Mouse (Mus musculus): ENCODE data around the gene Hp1bp3.

The Hp1bp3 gene

GRCm38 (mm10) chr4:138223623-138224022, 7.5 kb downstream of the Hp1bp3 start:
- no peak for DNase-seq

DNA sequence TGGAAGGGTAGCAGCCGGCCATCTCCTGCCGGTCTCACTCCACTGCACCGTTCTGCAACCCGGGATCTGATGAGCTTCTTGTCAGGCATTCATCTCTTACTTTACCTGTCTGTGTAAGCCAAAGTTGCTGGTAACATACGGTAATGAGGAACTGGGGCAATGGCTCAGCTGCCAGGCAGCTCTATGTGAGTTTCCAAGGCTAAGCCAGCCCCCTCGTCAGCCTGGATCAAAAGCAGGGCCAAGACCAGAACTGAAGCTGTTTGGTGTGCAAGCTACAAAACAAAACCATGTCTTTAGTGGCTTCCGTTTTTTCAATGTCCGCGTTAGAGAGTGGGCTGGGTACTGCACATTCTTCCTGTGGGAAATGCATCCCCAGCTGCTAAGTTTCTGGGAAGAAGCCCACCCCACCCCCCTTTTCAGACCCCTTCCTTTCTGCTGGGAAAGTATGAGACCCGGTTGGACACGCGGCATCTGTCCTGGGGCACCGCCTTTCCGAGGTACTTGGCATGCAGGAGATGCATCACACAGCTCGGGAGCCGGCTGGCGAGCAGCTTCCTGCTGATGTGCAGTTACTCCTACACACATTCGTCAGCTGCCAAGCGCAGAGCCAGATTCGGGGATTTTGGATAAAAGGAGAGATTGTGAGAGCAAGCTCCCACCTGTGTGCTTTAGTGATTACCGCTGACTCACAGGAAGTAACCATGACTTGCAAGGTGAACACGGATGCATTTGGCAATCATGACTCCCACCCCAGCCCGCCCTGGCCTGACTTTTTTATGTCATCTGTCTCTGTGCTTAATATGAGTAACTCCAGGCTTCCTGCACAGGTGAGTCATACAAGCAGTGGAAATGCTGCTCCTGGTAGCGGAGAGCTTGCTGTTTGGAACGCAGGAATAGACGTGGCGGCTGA, 30.9 kb downstream of the Hp1bp3 start:
- peak; percentile 90 for DNase-seq

- DNase-seq: peak; percentile 94
These were observed 34.2 kb downstream of the Hp1bp3 start, which contains the start of the genes Sh2d5 and Kif17 for GRCm38 (mm10) chr4:138250088-138250960. TSS of gene Sh2d5 (plus strand) at chr4:138250403. TSS of gene Kif17 (plus strand) at chr4:138250435.

- no peak for DNase-seq
These were observed 35.7 kb downstream of the Hp1bp3 start for GRCm38 (mm10) chr4:138251819-138252218.

GRCm38 (mm10) chr4:138252231-138252630, 36.1 kb downstream of the Hp1bp3 start:
- DNase-seq: no peak

GRCm38 (mm10) chr4:138257116-138257687, 41.1 kb downstream of the Hp1bp3 start:
- no peak for DNase-seq

GRCm38 (mm10) chr4:138258663-138259062, 42.6 kb downstream of the Hp1bp3 start:
- DNase-seq: no peak

GRCm38 (mm10) chr4:138259482-138259881, 43.4 kb downstream of the Hp1bp3 start:
- DNase-seq: no peak

GRCm38 (mm10) chr4:138261843-138262681, 46.0 kb downstream of the Hp1bp3 start:
- DNase-seq: peak; percentile 87

GRCm38 (mm10) chr4:138267869-138268268, 51.8 kb downstream of the Hp1bp3 start:
- no peak for DNase-seq

DNA sequence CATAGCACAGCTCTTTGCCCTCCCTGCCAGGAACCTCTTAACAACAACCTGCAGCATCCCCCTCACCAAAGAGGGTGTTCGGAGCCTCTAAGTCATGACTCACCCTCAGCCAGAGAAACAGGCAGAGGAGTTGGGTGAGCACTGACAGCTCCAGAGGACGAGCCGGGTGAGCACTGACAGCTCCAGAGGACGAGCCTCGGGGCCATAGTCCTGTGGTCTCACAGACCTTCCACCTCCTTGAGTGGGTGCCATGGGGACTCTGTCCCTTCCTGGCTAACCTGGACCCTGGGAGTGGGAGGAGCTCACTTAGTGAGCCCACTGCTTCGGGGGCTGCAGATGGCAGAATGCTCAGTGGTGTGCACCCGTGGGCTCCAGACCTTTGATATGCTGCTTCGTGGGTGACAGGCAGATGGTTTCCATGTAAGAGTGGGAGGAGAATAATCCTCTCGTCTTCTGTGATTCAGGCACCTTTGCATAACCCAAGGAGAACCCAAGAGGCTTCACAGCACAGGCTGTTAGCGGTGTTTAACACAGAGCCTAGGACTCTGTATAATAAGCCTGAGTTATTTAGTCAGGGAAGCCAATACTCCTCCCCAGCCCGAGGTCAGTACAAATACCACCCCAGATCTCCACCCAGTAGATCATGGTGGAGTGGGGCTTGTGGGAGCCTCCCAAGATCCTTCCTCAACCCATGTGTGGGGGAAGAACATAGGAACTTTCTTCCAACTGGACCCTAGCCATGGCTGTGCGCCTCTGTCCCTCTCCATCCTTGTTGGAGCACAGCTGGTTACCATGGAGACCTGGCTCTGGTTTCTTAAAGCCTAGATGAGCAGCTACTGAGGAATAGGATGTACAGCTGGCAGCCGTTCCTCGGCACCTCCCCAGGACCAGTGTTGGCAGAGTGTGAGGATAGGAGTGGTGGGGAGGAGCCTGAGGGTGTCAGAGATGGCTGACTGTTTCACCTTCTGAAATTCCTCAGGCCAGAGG, 56.2 kb downstream of the Hp1bp3 start:
- DNase-seq: peak; percentile 72

DNA sequence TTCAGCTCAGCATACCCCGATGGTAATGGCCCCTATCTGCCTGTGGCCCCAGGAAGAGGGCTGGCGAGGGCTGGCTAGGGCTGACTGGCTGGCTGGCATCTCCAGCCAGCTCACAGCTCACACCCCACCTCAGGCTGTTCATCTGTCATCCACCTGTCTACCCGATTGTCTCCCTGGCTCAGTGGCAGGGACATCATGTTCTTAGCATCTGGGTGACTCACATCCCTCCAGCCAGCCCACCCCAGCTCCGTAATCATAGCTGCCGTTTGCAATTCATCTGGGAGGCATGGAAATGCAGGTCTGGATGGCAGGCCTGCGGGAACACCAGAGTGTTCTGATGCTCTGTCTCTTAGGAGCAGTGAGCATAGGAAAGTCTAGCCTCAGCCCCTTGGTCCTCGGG, 62.2 kb downstream of the Hp1bp3 start:
- peak; percentile 39 for DNase-seq

- peak; percentile 71 for DNase-seq
These were observed 66.7 kb downstream of the Hp1bp3 start for GRCm38 (mm10) chr4:138282834-138283233.

DNA sequence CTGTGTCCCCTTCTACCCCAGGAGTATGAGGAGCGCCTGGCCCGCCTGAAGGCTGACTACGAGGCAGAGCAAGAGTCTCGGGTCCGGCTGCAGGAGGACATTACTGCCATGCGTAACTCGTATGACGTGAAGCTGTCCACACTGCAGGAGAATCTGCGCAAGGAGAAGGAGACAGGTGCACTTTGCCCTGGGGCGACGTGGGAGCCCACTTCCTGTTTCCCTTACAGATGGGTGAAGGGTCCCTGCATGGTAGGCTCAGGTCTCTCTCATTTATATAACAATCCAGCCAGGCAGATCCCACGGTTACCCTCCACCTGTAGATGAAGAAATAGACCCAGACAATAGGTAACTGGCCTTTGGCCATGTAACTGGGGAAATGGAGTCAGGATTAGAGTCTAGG, 70.3 kb downstream of the Hp1bp3 start:
- DNase-seq: no peak

- no peak for DNase-seq
These were observed 72.6 kb downstream of the Hp1bp3 start for GRCm38 (mm10) chr4:138288691-138289090.

DNA sequence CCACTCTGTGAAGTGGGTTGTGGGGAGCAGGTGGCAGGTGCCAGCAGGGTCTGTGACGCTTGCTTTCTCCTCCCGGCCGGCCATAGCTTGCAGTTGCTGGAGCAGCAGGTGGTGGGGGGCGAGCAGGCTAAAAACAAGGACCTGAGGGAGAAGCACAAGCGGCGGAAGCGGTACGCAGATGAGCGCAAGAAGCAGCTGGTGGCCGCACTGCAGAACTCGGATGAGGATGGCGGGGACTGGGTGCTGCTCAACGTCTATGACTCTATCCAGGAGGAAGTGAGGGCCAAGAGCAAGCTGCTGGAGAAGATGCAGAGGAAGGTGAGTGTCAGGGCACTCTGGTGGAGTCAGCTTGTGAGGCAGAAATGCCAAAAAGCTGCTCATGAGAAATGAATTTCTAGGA, 75.9 kb downstream of the Hp1bp3 start:
- no peak for DNase-seq

DNA sequence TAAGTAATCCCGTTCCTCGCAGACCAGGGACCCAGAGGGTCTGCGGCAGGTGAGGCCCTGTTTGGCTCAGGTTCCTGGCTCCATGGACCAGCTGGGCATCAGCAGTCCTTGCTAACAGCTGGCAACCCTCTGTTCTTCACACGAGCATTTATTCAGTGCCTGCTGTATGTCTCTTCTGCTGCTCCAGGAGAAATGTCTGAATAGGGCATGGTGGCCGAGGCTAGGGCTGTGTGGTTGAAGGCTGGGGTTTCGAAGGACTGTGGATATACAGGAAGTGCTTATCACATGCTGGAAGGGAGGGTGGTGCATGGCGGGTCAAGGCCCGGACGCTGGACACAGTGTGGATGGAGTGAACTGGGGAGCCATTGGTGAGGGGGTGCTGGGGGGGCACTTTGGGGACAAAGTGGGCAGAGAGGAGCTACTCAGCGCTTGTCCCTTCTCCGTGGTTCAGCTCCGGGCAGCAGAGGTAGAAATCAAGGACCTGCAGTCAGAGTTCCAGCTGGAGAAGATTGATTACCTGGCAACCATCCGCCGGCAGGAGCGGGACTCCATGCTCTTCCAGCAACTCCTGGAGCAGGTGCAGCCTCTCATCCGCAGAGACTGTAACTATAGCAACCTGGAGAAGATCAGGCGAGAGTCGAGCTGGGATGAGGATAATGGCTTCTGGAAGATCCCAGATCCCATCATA, 77.3 kb downstream of the Hp1bp3 start:
- DNase-seq: no peak

DNA sequence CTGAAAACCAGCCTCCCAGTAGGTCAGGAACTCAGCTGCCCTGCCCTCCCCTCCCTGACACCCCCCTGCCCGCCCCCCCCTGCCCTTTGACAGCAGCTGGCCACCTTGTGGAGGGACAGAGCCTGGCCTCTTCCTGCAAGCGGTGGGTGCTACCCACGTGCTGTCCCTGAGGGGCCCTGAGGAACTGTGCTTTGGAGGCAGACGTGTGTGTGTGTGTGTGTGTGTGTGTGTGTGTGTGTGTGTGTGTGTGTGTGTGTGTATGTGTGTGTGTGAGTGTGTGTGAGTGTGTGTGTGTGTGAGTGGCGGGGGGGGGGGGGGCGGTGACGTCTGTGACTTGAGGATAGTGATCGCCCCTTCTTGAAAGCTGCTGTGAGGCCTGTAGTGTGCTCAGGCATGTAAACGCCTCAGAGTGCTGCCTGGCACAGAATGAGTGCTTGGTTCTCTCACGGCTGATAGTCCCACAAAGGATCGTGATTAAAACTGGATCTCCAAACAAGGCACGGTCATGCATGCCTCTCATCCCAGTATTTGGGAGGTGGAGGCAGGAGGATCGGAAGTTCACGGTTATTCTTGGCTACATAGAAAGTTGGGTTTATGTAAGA, 78.0 kb downstream of the Hp1bp3 start:
- no peak for DNase-seq

All from layer of hippocampus, adult 9-11 months (tissue).